Mouse (Mus musculus): ENCODE measurements at regions not wholly inside any gene's neighbourhood (a gene's known extent, or its start where the extent isn't known, plus 50 kb on each side); places are given as distances from the start of the nearest gene placed in this dataset.

DNA sequence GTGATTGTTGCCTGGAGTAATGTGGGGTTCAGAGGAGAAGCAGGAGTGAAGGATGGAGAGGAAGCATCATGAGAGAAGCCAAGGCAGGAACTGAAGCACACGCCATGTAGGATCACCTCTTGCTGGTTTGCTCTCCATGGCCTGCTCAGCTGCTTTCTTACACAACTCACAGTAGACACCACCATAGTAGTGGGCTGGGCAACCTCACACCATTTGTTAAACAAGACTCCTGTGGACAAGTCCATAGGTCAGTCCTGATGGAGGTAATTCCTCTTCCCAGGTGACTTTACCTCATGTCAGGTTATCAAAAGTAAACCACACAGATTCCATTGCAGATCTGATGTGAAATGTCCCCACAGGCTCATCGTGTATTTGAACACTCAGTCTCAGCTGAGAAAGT is 285.5 kb upstream of the Hs6st1 start:
- TF ChIP-seq CTCF (IDR thresholded peaks at IDR 0.05; ENCODE audit: control insufficient read depth, insufficient read depth, insufficient read length) (no peak), MYOG (IDR thresholded peaks at IDR 0.05; ENCODE audit: control insufficient read depth, extremely low read depth, insufficient read length) (no peak), MYOD1 (IDR thresholded peaks at IDR 0.05; ENCODE audit: control insufficient read depth, insufficient read length, low read depth) (no peak), MAX (IDR thresholded peaks at IDR 0.05) (no peak), USF1 (IDR thresholded peaks at IDR 0.05; ENCODE audit: low read depth) (no peak)

Data from C2C12 (cell line).